Mouse (Mus musculus) olfactory bulb, adult 2 months (tissue): ENCODE measurements at regions not wholly inside any gene's neighbourhood (a gene's known extent, or its start where the extent isn't known, plus 50 kb on each side); places are given as distances from the start of the nearest gene placed in this dataset.

Experiments
- CTCF ChIP-seq: fragments of 200-500 bp; IDR thresholded peaks from 2 replicates; pipeline ENCODE4 v1.5.1; 2012; ENCODE audit warnings: low read depth, mild to moderate bottlenecking, low read length, moderate library complexity; ENCODE audit not compliant: insufficient read depth
- POLR2A ChIP-seq: fragments of 200-500 bp; IDR thresholded peaks from 2 replicates; pipeline ENCODE4 v1.6.1; 2012; ENCODE audit warnings: mild to moderate bottlenecking, low read depth, low read length, moderate library complexity; ENCODE audit not compliant: insufficient read depth

DNA sequence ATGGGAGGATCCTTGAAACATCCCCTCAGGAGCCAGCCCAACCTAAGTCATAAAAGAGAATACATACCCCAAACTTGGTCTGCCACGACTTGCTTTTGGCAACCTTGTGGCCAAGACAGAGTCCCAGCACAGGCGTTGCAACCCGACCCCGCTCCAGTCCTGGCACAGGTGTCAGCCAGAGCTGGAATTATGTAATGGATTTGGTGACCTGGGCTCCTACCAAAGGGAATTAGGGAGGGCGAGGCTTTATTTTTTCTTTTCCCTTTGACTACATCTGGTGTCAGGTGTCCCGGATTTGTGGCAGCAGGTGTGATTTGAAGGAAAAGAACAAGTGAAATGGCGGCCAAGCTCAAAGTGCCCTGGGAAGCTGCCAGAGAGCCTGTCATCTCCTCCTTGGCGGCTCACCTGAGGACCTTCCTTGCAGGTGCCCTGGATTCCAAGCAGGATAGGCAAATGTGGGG, 212.9 kb downstream of the Mef2c start:
- TF ChIP-seq CTCF (no peak), POLR2A (no peak)
